Mouse (Mus musculus): ENCODE measurements around the gene 1700034I23Rik.
"Not testable (repeated sequence)": the region's sequence is repeated elsewhere in the genome, so short reads cannot be mapped to it uniquely, and the experiment has no call there.

1700034I23Rik gene

DNA sequence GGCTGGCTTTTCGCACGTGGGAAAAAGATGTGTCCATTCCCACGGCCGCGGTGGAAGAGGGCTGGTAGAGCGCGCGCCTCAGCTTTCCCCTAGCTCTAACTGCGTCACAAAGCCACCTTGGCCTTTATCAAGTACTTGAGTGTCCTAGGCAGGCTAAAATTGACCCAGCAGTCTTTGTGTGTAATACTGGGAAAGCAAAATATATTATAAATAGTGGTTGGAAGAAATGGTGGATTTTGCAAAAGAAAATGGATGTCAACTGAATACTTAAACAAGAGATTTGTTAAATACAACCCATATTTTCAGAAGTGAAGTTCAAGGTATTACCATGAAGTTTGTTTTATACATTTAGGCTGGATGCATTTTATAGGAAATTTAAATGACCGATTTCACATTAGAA is at the start of gene 1700034I23Rik:
TSS of gene 1700034I23Rik (minus strand) at position 101 of the 400 bp plus-strand sequence.
- not testable (repeated sequence) for DNase-seq

DNA sequence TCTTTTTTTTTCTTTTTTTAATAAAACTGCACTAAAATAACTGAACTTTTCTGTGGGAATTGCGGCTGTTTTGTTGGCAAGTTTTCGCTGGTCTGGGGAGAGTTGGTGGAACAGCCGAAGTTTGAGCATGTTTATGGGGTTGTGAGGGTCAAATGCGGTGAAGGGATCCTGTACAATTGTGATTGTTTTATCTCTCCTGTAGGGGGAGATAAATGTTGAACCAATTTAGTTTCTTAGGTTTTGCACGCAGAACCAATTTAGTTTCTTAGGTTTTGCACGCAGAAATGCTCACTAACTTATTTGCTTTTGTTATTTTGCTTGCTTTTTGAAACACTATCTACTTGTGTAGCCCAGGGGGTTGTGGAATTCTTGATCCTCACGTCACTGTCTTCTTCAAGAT is 49.0 kb upstream of the 1700034I23Rik start:
- peak; percentile 10 to 23 for DNase-seq

DNA sequence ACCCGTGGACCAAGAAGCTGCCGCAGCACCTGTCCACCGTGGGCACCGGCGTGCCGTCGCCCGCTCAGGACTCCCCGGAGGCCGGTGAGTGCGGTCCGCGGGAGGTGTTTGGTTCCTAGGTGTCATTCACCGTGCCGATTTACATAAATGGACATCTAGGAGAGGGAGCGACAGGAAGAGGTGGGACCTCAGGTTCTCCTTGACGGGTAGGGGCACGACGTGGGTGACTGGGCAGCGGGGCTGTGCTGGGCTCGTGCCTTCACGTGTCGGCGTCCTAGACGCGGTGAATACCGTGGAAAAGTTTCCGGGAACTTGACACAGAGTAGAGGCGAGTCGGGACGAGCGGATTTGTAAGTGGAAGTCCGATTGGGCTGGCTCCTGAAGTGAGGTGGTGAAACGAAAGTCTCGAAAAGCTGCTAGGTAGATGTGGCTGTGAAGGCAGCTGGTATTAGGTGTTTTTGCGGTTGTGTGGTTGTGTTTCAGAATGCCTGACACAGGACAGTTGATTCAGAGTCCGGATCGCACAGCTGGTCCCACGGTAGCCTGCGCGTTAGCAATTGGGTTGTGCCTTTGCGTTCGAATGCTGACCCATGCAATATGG is 48.4 kb upstream of the 1700034I23Rik start:
- peak; percentile 56 to 69 for DNase-seq

DNA sequence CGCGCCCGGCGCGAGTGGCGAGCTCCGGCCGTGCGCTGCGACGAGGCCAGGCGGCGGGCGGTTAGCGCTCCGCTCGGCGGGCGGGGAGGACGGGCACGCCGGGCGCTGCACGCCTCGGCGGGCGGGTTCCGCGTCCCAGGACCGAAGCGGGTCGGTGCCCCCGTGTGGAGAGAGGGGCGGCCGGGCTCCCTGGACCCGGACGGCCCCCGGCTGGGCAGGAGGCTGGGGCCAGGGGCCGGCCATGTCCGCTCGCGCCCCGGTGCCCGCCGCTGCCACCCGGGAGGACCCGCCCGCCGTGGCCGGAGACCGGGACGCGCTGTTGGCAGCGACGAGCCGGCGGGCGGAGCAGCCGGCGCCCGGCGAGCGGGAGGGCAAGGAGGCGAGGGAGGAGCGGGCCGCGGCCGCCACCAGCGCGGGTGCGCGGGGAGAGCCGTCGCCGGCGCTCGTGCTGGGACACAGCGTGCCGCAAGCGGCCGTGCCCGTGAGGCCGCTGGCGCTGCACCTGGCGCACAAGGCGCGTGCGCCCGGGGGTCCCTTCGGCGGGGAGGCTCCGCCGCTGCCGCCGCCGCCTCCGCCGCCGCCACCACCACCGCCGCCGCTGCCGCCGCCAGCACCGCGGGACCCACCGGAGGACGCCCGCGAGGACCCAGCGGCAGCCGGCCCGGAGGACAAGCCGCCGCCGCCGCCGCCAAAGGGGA is 47.7 kb upstream of the 1700034I23Rik start:
- peak; percentile 54 to 73 for DNase-seq

DNA sequence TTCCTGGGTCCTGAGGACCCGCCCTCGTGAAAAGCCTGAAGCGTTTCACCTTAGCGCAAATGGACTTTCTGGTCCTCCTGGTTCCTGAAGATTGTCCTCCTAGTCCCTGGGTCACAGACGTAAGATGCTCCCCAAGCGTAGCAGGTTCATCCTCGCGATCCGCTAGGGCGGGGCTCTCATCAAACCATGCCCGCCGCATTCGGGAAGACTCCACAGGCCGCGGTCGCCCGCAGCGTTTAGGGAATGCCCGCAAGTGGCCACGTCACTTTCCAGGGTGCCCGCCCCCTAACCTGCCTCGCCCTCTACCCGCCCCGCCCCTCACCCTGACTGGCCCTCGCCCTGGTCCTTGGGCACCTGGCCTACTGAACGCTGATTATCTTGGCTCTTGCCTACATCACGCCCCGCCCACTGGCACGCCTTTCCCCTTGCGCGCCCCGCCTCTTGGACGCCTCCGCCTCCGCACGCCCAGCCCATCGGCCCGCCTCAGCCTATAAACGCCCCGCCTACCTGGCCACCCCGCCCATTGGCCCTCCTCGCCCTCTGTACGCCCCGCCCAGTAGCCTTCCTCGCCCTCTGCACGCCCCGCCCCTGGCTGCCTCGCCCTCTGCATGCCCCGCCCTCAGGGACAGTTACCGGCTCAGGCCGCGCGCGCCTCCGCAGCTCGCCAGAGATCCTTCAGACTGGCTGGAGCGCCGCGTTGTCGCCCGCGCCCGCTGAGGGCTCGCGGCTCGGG is 47.0 kb upstream of the 1700034I23Rik start, which contains the start of gene Larp1b:
TSS of gene Larp1b (plus strand) at position 659 of the 733 bp plus-strand sequence.
- DNase-seq = peak; percentile 100

DNA sequence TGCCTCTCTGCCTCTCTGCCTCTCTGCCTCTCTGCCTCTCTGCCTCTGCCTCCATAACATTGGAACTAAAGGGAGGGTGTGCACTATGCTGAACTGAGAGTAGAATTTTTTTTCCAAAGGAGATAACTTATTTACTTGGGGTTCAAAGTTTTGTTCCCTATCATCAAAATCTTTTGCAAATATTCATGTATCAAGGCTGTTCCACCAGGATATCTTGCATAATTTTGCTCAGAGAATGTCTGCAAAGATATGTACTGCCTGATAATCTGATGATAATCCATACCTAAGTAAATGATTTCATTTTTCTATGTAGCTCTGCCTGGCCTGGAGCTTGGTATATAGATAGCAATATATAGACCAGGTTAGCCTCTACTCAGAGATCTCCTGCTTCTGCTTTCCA is 36.7 kb upstream of the 1700034I23Rik start:
- DNase-seq = no peak

DNA sequence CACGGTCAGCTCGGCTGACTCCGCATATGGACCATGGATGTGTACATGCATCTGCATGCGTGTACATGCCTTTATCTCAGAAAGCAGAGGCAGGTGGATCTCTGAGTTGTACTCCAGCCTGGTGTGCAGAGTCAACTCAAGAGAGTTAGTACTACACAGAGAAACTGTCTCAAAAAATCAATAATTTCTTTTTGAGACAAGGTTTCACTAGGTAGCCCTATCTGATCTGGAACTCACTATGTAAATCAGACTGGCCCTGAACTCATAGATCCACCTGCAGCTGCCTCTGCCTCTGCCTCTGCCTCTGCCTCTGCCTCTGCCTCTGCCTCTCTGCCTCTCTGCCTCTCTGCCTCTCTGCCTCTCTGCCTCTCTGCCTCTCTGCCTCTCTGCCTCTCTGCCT is 36.2 kb upstream of the 1700034I23Rik start:
- no peak for DNase-seq

DNA sequence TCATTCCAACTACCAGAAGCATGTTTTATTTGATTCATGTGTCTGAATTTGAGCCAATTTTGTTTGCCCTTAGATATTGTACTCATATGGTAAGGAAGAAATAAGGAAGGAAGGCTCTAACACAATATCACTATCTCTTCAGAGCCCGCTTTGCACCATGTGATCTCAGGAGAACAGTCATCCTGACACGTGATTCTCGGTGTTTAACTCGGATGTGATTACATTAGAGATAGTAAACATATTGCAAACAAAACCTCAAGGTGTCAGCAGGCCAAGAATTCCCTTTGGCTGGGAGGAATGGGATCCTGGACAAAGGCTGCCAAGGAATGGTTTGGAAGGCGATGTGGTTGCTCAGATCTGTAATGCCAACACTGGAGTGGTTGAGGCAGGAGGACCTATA is 35.8 kb upstream of the 1700034I23Rik start:
- DNase-seq = no peak

DNA sequence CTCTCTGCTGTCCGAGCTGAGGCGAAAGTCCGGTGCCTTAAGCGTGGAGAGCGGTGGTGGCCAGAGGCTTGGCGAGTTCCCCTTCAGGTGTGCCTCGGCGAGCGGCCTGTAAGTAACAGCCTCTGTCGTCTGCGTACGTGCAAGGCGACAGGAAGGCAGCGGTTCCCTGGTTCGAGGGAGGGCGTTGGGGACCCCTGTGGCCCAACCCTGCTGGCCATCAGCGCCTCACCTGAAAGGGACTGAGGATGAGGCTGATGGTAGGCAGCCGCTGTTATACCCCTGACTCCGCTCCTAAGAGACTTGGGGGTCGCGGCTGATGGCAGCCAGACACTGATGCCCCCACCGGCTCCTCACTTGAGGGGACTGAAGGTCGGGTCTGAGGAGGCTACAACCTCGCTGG is 8.0 kb downstream of the 1700034I23Rik start:
- peak; percentile 39 to 62 for DNase-seq

DNA sequence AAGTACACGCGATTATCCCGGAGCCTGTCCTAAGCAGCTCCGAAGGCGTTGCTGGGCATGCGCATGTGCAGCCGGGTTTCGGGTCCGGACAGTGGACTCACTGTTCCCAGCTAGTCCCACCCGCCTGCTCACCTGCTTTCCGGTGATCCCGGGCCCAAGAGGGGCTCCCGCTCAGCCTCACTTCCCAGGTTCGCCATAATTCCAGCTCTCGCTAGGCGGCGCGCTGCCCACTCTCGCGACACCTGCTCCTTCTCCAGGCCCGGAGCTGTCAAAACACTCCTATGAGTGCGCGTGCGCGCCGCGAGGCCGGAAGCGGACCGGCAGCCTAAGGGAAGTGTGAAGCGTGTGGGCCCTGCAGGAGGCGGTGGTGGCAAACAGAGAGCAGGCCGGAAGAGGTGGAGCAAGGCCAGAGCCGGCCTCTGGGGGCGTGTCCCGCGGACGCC is 8.5 kb downstream of the 1700034I23Rik start:
- DNase-seq = peak; percentile 97 to 99

DNA sequence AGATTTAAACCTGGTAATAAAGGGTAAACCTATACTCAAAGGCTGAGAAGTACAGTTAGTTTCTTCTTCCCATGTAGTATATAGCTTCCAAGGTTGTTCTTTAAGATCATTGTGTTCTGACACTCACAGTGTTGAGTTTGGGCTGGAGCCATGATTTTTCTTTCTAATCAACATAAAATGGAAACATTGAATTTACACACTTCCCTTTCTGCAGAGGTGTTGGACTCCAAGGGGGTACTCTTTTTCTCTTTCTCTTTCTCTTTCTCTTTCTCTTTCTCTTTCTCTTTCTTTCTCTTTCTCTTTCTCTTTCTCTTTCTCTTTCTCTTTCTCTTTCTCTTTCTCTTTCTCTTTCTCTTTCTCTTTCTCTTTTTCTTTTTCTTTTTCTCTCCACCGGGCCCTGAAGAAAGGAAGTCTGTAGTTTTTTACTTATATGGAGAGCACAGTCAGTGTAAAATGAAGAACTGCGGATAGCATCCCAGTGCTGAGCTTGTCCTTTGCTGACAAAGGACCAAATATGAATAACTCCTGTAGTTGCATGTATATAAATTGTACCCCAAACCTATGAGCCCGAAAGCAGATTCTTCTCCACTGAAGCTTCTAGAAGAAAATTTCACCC is 49.1 kb downstream of the 1700034I23Rik start:
- DNase-seq = not testable (repeated sequence)

Data from kidney, postnatal 4 days (tissue).